Mouse (Mus musculus) liver, embryonic 11.5 days (tissue): Measurements from ENCODE around the gene Cers6. TPM values are rescaled to one million over a fixed set of nuclear protein-coding genes. Genes with fewer than 3 reads are reported as not detected.
A peak's percentile ranks its signal among the peaks of the same experiment; 100 is the strongest.

Experiments used
- ATAC-seq: fragments of 200-750 bp; cut with Nextera tagmentation; replicated peaks from 2 replicates; pipeline ENCODE4 v1.8.0; 2017; ENCODE audit warnings: moderate number of reproducible peaks, mild to moderate bottlenecking, moderate TSS enrichment, moderate library complexity; ENCODE audit not compliant: low FRiP score
- DNase-seq: peaks from one replicate; pipeline ENCODE4 v3.0.0-alpha.2; 2017; ENCODE audit warnings: low spot score
- H3K27ac ChIP-seq: fragments of 300-500 bp; sonication (generic); 2 replicates; pipeline ENCODE4 v1.5.1; 2014; ENCODE audit warnings: mild to moderate bottlenecking, low read depth, low read length, control low read depth
- H3K27me3 ChIP-seq: fragments of 300-500 bp; sonication (generic); replicated peaks from 2 replicates; pipeline ENCODE4 v1.6.1; 2014; ENCODE audit warnings: low read length, mixed read lengths; ENCODE audit not compliant: control insufficient read depth, insufficient read depth
- H3K36me3 ChIP-seq: fragments of 300-500 bp; sonication (generic); 2 replicates; pipeline ENCODE4 v1.6.1; 2014; ENCODE audit warnings: mild to moderate bottlenecking, low read length, moderate library complexity, mixed read lengths; ENCODE audit not compliant: control insufficient read depth, insufficient read depth
- H3K4me1 ChIP-seq: fragments of 300-500 bp; sonication (generic); replicated peaks from 2 replicates; pipeline ENCODE4 v1.6.1; 2014; ENCODE audit warnings: low read length, mixed read lengths; ENCODE audit not compliant: control insufficient read depth, insufficient read depth
- H3K4me2 ChIP-seq: fragments of 300-500 bp; sonication (generic); 2 replicates; pipeline ENCODE4 v1.6.1; 2014; ENCODE audit warnings: mild to moderate bottlenecking, control low read depth, moderate library complexity
- H3K4me3 ChIP-seq: fragments of 300-500 bp; sonication (generic); 2 replicates; pipeline ENCODE4 v1.5.1; 2014; ENCODE audit warnings: low read depth, low read length, control low read depth
- H3K9ac ChIP-seq: fragments of 300-500 bp; sonication (generic); 2 replicates; pipeline ENCODE4 v1.6.1; 2014; ENCODE audit warnings: low read depth, low read length, control low read depth
- H3K9me3 ChIP-seq: fragments of 300-500 bp; sonication (generic); 2 replicates; pipeline ENCODE4 v1.6.1; 2016; ENCODE audit warnings: low read length, inconsistent platforms, mixed read lengths; ENCODE audit not compliant: control insufficient read depth
- WGBS: fragments of 180-500 bp; shearing (Covaris S2); extraction: QIAGEN DNeasy Blood & Tissue Kit; methylation state at CpG from one replicate; pipeline ENCODE4 v1.1.7; 2014; 5-methylcytosine and 5-hydroxymethylcytosine counted together
- polyA plus RNA-seq: library from polyadenylated mRNA; unstranded; fragments of >200 nt; fragmentation: Nextera tagmentation; extraction: Ambion mirVana; gene quantifications from 2 replicates; pipeline ENCODE4 v1.2.1, GENCODE M21; 2014

Gene Cers6
- polyA plus RNA-seq, 1 experiment from 2014 or later: 17.6 TPM

DNA sequence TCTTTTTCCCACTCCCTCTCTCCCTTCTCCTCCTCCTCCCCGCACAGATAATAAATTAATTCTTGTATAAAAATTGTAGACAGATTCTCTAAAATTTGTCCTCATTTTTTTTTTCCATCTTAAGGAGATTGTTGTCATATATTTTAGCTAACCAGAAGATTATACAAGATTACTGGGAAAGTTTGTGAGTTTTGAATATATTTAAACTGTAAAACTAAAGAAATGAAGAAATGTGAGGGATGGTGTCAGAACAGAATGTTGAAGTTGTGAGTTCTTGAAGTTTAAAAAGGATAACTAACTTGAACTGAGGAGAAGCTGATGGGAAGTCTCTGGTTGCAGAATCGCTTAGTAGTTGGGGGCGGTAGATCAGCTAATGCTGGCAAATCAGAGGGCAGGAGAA is 76.6 kb downstream of the Cers6 start:
- WGBS: 94% methylated on average over 3 of the region's 3 CpGs
- Histone ChIP-seq H3K4me1 (peaks cover 33% of the 10 kb centered on the region), H3K27me3 (no peaks in the 10 kb centered on the region), H3K9ac (no peak overlapping the region), H3K4me2 (no peak overlapping the region), H3K36me3 (peaks cover 3% of the 10 kb centered on the region; the same call in 1 of the 2 replicates), H3K27ac (no peak overlapping the region), H3K9me3 (no peaks in the 10 kb centered on the region), H3K4me3 (no peak overlapping the region)
- no peak for ATAC-seq
- DNase-seq: no peak

GRCm38 (mm10) chr2:68944898-68945297 is 83.7 kb downstream of the Cers6 start:
- Histone ChIP-seq H3K9me3 (no peaks in the 10 kb centered on the region), H3K36me3 (no peaks in the 10 kb centered on the region), H3K4me2 (no peak overlapping the region), H3K27me3 (no peaks in the 10 kb centered on the region), H3K9ac (no peak overlapping the region), H3K27ac (no peak overlapping the region), H3K4me1 (peaks cover 25% of the 10 kb centered on the region), H3K4me3 (no peak overlapping the region)
- WGBS: 63% methylated on average over 2 of the region's 2 CpGs
- no peak for ATAC-seq
- DNase-seq: no peak

- no peak overlapping the region for H3K27ac ChIP-seq
- WGBS: 74% methylated on average over 2 of the region's 2 CpGs
- no peak overlapping the region for H3K4me3 ChIP-seq
- no peaks in the 10 kb centered on the region for H3K27me3 ChIP-seq
- ATAC-seq (no peak), DNase-seq (no peak)
- H3K9me3 ChIP-seq: no peaks in the 10 kb centered on the region
- H3K4me1 ChIP-seq: peaks cover 27% of the 10 kb centered on the region
- no peak overlapping the region for H3K9ac ChIP-seq
- H3K4me2 ChIP-seq: no peak overlapping the region
- H3K36me3 ChIP-seq: no peaks in the 10 kb centered on the region
These were observed 84.7 kb downstream of the Cers6 start for GRCm38 (mm10) chr2:68945976-68946375.

GRCm38 (mm10) chr2:68946819-68947218 is 85.6 kb downstream of the Cers6 start:
- DNase-seq (no peak), ATAC-seq (no peak)
- Histone ChIP-seq H3K4me2 (no peak overlapping the region), H3K4me3 (no peak overlapping the region), H3K9me3 (no peaks in the 10 kb centered on the region), H3K4me1 (peaks cover 27% of the 10 kb centered on the region), H3K27ac (no peak overlapping the region), H3K36me3 (no peaks in the 10 kb centered on the region), H3K9ac (no peak overlapping the region), H3K27me3 (no peaks in the 10 kb centered on the region)
- WGBS: 73% methylated on average over 5 of the region's 5 CpGs

- Histone ChIP-seq H3K4me3 (no peak overlapping the region), H3K4me1 (peaks cover 27% of the 10 kb centered on the region), H3K27me3 (no peaks in the 10 kb centered on the region), H3K36me3 (no peaks in the 10 kb centered on the region), H3K9me3 (no peaks in the 10 kb centered on the region), H3K9ac (no peak overlapping the region), H3K4me2 (peak overlapping the region; percentile 17; the same call in 1 of the 2 replicates), H3K27ac (peak overlapping the region; percentile 60; the same call in 1 of the 2 replicates)
- ATAC-seq: peak; percentile 97
- WGBS: 66% methylated on average over 2 of the region's 2 CpGs
- DNase-seq: no peak
These were observed 87.9 kb downstream of the Cers6 start for GRCm38 (mm10) chr2:68949137-68949536.

DNA sequence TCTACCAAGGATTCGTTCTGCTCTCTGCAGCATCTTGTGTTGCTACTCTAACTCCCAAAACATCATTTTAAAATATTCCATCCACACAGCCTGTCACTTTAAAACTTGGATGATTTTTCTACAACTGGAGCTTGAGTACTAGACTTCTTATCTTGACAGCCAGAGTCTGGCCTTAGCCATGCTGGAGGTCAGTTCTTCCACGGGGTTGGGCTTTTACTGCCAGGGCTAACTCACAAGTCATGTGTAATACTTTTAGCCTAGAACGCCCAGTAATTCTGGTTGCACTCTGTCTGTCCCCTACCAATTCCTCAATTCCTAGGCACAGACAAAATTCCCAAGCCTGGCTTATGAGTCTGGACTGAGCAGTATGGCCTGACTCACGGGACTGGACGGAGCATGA is 88.5 kb downstream of the Cers6 start:
- ATAC-seq: peak; percentile 22; the same call in 1 of the 2 replicates
- DNase-seq: no peak
- H3K9ac ChIP-seq: no peak overlapping the region
- no peak overlapping the region; the same call in 1 of the 2 replicates for H3K4me2 ChIP-seq
- no peak overlapping the region for H3K4me3 ChIP-seq
- peaks cover 27% of the 10 kb centered on the region for H3K4me1 ChIP-seq
- H3K27ac ChIP-seq: peak overlapping the region; percentile 60; the same call in 1 of the 2 replicates
- no peaks in the 10 kb centered on the region for H3K9me3 ChIP-seq
- H3K27me3 ChIP-seq: no peaks in the 10 kb centered on the region
- no peaks in the 10 kb centered on the region for H3K36me3 ChIP-seq
- 59% methylated on average over 5 of the region's 5 CpGs for WGBS

GRCm38 (mm10) chr2:68951706-68952105 is 90.5 kb downstream of the Cers6 start:
- no peaks in the 10 kb centered on the region for H3K9me3 ChIP-seq
- WGBS: 98% methylated on average over 3 of the region's 3 CpGs
- ATAC-seq: no peak
- H3K9ac ChIP-seq: no peak overlapping the region
- no peak overlapping the region for H3K4me3 ChIP-seq
- H3K4me1 ChIP-seq: peaks cover 18% of the 10 kb centered on the region
- no peak for DNase-seq
- H3K27ac ChIP-seq: no peak overlapping the region
- H3K4me2 ChIP-seq: no peak overlapping the region
- H3K27me3 ChIP-seq: no peaks in the 10 kb centered on the region
- H3K36me3 ChIP-seq: no peaks in the 10 kb centered on the region

DNA sequence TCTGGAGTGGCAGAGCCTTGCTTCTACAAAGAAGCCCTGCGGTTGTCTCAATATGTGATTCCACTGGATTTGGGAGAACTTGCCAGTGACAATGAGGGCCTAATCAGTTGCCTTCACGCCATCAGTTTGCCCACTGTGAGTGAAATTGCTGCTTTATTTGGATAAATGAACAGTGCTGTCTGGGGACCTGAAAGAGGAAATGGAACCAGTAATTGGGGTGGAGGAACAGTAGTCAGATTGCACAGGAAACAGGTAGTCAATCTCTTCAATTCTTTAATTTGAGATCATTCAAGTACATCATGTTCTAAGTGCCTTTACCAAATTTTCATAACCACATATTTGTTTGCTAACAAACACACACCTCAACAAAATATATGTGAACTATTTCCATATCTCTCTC is 92.4 kb downstream of the Cers6 start:
- Histone ChIP-seq H3K9ac (no peak overlapping the region), H3K4me1 (peaks cover 15% of the 10 kb centered on the region), H3K4me2 (no peak overlapping the region), H3K4me3 (no peak overlapping the region), H3K36me3 (no peaks in the 10 kb centered on the region), H3K27ac (no peak overlapping the region), H3K27me3 (no peaks in the 10 kb centered on the region), H3K9me3 (no peaks in the 10 kb centered on the region)
- WGBS: 77% methylated on average over 2 of the region's 2 CpGs
- ATAC-seq: no peak
- DNase-seq: no peak

GRCm38 (mm10) chr2:68955496-68955895 is 94.3 kb downstream of the Cers6 start:
- 97% methylated on average over 2 of the region's 2 CpGs for WGBS

More at GRCm38 (mm10) chr2:68955496-68955895, 94.3 kb downstream of the Cers6 start:
- ATAC-seq: no peak
- Histone ChIP-seq H3K9me3 (no peaks in the 10 kb centered on the region), H3K4me2 (no peak overlapping the region), H3K36me3 (no peaks in the 10 kb centered on the region), H3K27ac (no peak overlapping the region), H3K4me1 (no peaks in the 10 kb centered on the region), H3K27me3 (no peaks in the 10 kb centered on the region), H3K4me3 (no peak overlapping the region), H3K9ac (no peak overlapping the region)
- DNase-seq: no peak
